Mouse (Mus musculus) myocyte (in vitro differentiated cells): ENCODE measurements at regions not wholly inside any gene's neighbourhood (a gene's known extent, or its start where the extent isn't known, plus 50 kb on each side); places are given as distances from the start of the nearest gene placed in this dataset.
A peak's percentile ranks its signal among the peaks of the same experiment; 100 is the strongest.

Experiments
- H3K27me3 ChIP-seq: one replicate; pipeline ENCODE4 v1.6.1; 2011; ENCODE audit not compliant: control insufficient read depth, insufficient read depth, insufficient read length
- H3K36me3 ChIP-seq: one replicate; pipeline ENCODE4 v1.6.1; 2011; ENCODE audit not compliant: control insufficient read depth, insufficient read depth
- H3K4me2 ChIP-seq: one replicate; pipeline ENCODE4 v1.6.1; 2011; ENCODE audit warnings: low read depth, control low read depth
- H3K4me3 ChIP-seq: one replicate; pipeline ENCODE4 v1.5.1; 2011; ENCODE audit warnings: mild to moderate bottlenecking, control low read depth, moderate library complexity
- H3K79me2 ChIP-seq: one replicate; pipeline ENCODE4 v1.6.1; 2011; ENCODE audit not compliant: control insufficient read depth, insufficient read depth
- H3ac ChIP-seq: one replicate; pipeline ENCODE4 v1.6.1; 2011; ENCODE audit not compliant: control insufficient read depth, insufficient read length
- CEBPB ChIP-seq: IDR thresholded peaks from 2 replicates; pipeline ENCODE4 v1.6.1; 2011; ENCODE audit warnings: mild to moderate bottlenecking, moderate library complexity; ENCODE audit not compliant: poor library complexity, insufficient read depth, severe bottlenecking
- E2F4 ChIP-seq: IDR thresholded peaks from one replicate; pipeline ENCODE4 v1.6.1; 2011; ENCODE audit warnings: mild to moderate bottlenecking, control low read depth, moderate library complexity; ENCODE audit not compliant: insufficient read depth
- MAX ChIP-seq: IDR thresholded peaks from one replicate; pipeline ENCODE4 v1.6.1; 2011; ENCODE audit warnings: low read depth, mild to moderate bottlenecking, control low read depth
- MYOD1 ChIP-seq, 3 experiments: IDR thresholded peaks; one replicate each; pipeline ENCODE4 v1.6.1; 2011; ENCODE audit warnings: control low read depth in 2 of 3, low read depth in 2 of 3, mild to moderate bottlenecking in 2 of 3, moderate library complexity in 1 of 3; ENCODE audit not compliant: insufficient read length in 2 of 3, control insufficient read depth in 1 of 3
- MYOG ChIP-seq, 3 experiments: IDR thresholded peaks; one replicate each; pipeline ENCODE4 v1.6.1; 2011; ENCODE audit warnings: control low read depth in 2 of 3, low read depth in 2 of 3, mild to moderate bottlenecking in 2 of 3; ENCODE audit not compliant: insufficient read length in 2 of 3, control insufficient read depth in 1 of 3, insufficient read depth in 1 of 3
- POLR2A ChIP-seq: IDR thresholded peaks from one replicate; pipeline ENCODE4 v1.6.1; 2011; ENCODE audit warnings: low read depth, mild to moderate bottlenecking, control low read depth, moderate library complexity; ENCODE audit not compliant: insufficient read length
- POLR2AphosphoS2 ChIP-seq: IDR thresholded peaks from one replicate; pipeline ENCODE4 v1.6.1; 2011; ENCODE audit warnings: low read depth, control low read depth; ENCODE audit not compliant: insufficient read length
- REST ChIP-seq: IDR thresholded peaks from one replicate; pipeline ENCODE4 v1.6.1; 2011; ENCODE audit warnings: mild to moderate bottlenecking, control low read depth, moderate library complexity; ENCODE audit not compliant: insufficient read depth, insufficient read length
- SRF ChIP-seq: IDR thresholded peaks from one replicate; pipeline ENCODE4 v1.6.1; 2011; ENCODE audit warnings: low read depth; ENCODE audit not compliant: control insufficient read depth, insufficient read length
- TCF12 ChIP-seq: IDR thresholded peaks from one replicate; pipeline ENCODE4 v1.6.1; 2011; ENCODE audit warnings: mild to moderate bottlenecking, control low read depth; ENCODE audit not compliant: poor library complexity, insufficient read depth, severe bottlenecking
- TCF3 ChIP-seq: IDR thresholded peaks from one replicate; pipeline ENCODE4 v1.6.1; 2011; ENCODE audit warnings: low read depth, control low read depth; ENCODE audit not compliant: insufficient read length
- USF1 ChIP-seq: IDR thresholded peaks from one replicate; pipeline ENCODE4 v1.6.1; 2011; ENCODE audit warnings: low read depth, mild to moderate bottlenecking, control low read depth, moderate library complexity

- Histone ChIP-seq H3ac (no peak overlapping the region), H3K27me3 (no peaks in the 10 kb centered on the region), H3K79me2 (no peaks in the 10 kb centered on the region), H3K36me3 (no peaks in the 10 kb centered on the region), H3K4me2 (no peak overlapping the region), H3K4me3 (no peak overlapping the region)
- no peak for TF ChIP-seq POLR2AphosphoS2
- TF ChIP-seq CEBPB: no peak
- no peak for TF ChIP-seq MYOD1 (IDR thresholded peaks at IDR 0.05; ENCODE audit: control insufficient read depth in 1 of 3, insufficient read length in 2 of 3, low read depth in 2 of 3)
- no peak for TF ChIP-seq E2F4
- TF ChIP-seq MAX: no peak
- TF ChIP-seq REST: no peak
- TF ChIP-seq TCF3: no peak
- no peak for TF ChIP-seq POLR2A
- no peak for TF ChIP-seq MYOG (IDR thresholded peaks at IDR 0.05; ENCODE audit: control insufficient read depth in 1 of 3, insufficient read depth in 1 of 3, insufficient read length in 2 of 3, low read depth in 2 of 3)
- no peak for TF ChIP-seq SRF
- TF ChIP-seq USF1: no peak
- TF ChIP-seq TCF12: no peak
Measured at GRCm38 (mm10) chr8:24386462-24386861, 339.2 kb downstream of the Adam3 start.

DNA sequence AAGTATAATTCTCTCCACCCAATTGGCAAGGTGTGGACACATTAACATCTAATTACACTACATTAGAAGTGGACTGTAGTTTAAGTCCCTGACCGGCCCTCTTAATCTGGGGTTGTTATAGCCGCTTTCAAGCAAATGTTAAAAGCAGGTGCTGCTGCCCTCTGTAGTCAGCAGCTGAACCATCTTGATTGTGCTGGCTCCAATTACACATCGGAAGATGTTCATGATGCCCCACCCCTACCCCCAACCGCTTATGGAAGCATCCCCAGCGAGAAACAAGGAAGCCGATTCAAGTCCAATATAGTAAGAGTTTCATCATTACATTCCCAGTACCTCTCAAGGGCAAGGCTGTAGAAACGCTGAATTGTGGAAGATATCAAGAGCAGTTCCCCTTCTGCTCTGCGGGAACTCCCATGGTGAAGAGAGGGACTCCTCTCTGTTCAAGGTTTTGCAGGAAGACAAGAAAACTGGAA is 341.7 kb downstream of the Adam3 start:
- no peaks in the 10 kb centered on the region for H3K79me2 ChIP-seq
- H3ac ChIP-seq: no peak overlapping the region
- TF ChIP-seq SRF (no peak), POLR2AphosphoS2 (no peak), E2F4 (no peak), TCF3 (no peak), TCF12 (no peak), USF1 (no peak), CEBPB (no peak), MYOG (IDR thresholded peaks at IDR 0.05; ENCODE audit: control insufficient read depth in 1 of 3, insufficient read depth in 1 of 3, insufficient read length in 2 of 3, low read depth in 2 of 3) (no peak), POLR2A (no peak), MYOD1 (IDR thresholded peaks at IDR 0.05; ENCODE audit: control insufficient read depth in 1 of 3, insufficient read length in 2 of 3, low read depth in 2 of 3) (no peak), MAX (no peak), REST (no peak)
- no peaks in the 10 kb centered on the region for H3K36me3 ChIP-seq
- no peak overlapping the region for H3K4me3 ChIP-seq
- no peaks in the 10 kb centered on the region for H3K27me3 ChIP-seq
- H3K4me2 ChIP-seq: peak overlapping the region; percentile 9

DNA sequence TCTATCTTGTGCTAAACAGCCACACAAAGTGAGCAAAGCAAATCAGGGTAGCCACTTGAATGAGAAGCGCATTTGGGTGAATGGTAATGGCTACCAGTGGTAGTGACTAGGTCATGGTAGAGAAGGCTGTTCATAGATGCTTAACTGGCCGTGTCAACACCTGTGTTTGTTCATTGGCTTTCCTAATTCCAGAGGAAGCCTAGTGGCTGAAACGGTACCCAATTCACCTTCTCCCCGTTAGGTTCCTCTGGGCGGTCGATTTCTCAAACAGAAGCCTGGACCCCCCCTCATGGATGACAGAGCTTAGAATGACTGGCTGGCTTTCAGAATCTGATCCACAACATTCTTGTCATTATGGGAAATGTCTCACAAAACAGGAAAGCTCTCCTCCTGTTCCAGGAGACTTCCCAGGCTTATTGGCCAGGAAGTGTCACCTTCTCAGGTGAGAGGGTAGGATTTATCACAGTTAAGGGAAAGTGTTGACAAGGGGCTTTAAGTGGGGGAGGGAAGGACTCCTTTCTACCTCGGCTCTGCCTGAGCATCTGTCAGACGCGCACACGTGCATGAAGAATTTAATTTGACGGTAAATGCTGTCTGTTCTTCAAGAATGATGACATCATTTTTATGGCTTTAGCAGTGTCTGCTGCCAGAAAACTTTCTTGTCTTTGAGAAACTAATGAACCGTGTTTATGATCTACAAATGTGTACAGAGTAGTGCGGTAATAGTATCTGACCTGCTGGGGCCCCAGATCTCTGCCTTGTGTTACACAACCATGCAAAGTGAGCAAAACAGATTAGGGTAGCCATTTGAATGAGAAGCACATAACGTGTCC is 342.3 kb downstream of the Adam3 start:
- Histone ChIP-seq H3K4me3 (no peak overlapping the region), H3K79me2 (no peaks in the 10 kb centered on the region), H3K4me2 (peak overlapping the region; percentile 9), H3K27me3 (no peaks in the 10 kb centered on the region), H3K36me3 (no peaks in the 10 kb centered on the region), H3ac (no peak overlapping the region)
- TF ChIP-seq MYOG (IDR thresholded peaks at IDR 0.05; ENCODE audit: control insufficient read depth in 1 of 3, insufficient read depth in 1 of 3, insufficient read length in 2 of 3, low read depth in 2 of 3) (no peak), E2F4 (no peak), SRF (no peak), MAX (no peak), POLR2AphosphoS2 (no peak), USF1 (no peak), TCF3 (no peak), CEBPB (no peak), TCF12 (no peak), POLR2A (no peak), REST (no peak), MYOD1 (IDR thresholded peaks at IDR 0.05; ENCODE audit: control insufficient read depth in 1 of 3, insufficient read length in 2 of 3, low read depth in 2 of 3) (no peak)

- peak; percentile 35 for TF ChIP-seq TCF12
- peak; percentile 62 for TF ChIP-seq TCF3
- peak in 2 of 3 experiments; percentile 98 to 99 for TF ChIP-seq MYOD1 (IDR thresholded peaks at IDR 0.05; ENCODE audit: control insufficient read depth in 1 of 3, insufficient read length in 2 of 3, low read depth in 2 of 3)
- no peak for TF ChIP-seq POLR2AphosphoS2
- no peak for TF ChIP-seq USF1
- peak in 1 of 3 experiments; percentile 72 for TF ChIP-seq MYOG (IDR thresholded peaks at IDR 0.05; ENCODE audit: control insufficient read depth in 1 of 3, insufficient read depth in 1 of 3, insufficient read length in 2 of 3, low read depth in 2 of 3)
- no peak for TF ChIP-seq MAX
- Histone ChIP-seq H3ac (no peak overlapping the region), H3K36me3 (no peaks in the 10 kb centered on the region), H3K27me3 (no peaks in the 10 kb centered on the region), H3K4me2 (no peak overlapping the region), H3K79me2 (no peaks in the 10 kb centered on the region), H3K4me3 (no peak overlapping the region)
Measured at GRCm38 (mm10) chr8:24381666-24382253, 343.9 kb downstream of the Adam3 start.
